Comparison of ENCODE assay signal across 22 mouse cellular contexts in genomic region chr1:97584171-97584570, GRCm38 (mm10).
DNase-seq lines count a peak whose midpoint lies in the region; ATAC-seq and TF ChIP-seq lines count a peak whose summit lies in the region.
"Had no signal": no experiment of that assay in that cellular context is flagged by ENCODE, and none has a peak within 500 bp of the region (broad histone marks: within the 10 kb centered on the region; RNA-seq: fewer than 3 reads in every experiment).

No protein-coding gene starts in this region.

- H3K4me2 ChIP-seq in liver, postnatal 0 days (ENCODE audit: low read depth, low read length), result no peak overlapping the region
- H3K4me2 ChIP-seq: embryonic facial prominence, embryonic 12.5 days; forebrain, embryonic 13.5 days; forebrain, embryonic 15.5 days had no signal

- no peaks in the 10 kb centered on the region for H3K27me3 ChIP-seq in liver, postnatal 0 days (ENCODE audit: insufficient read depth, low read length)
- H3K27me3 ChIP-seq: embryonic facial prominence, embryonic 12.5 days; forebrain, embryonic 13.5 days; forebrain, embryonic 15.5 days; Patski had no signal

- H3K4me1 ChIP-seq in liver, postnatal 0 days (ENCODE audit: insufficient read depth), result no peaks in the 10 kb centered on the region
- H3K4me1 ChIP-seq: forebrain, embryonic 15.5 days had no signal

- H3K4me3 ChIP-seq in liver, postnatal 0 days (ENCODE audit: low read depth, low read length), result no peak overlapping the region
- H3K4me3 ChIP-seq: embryonic facial prominence, embryonic 10.5 days; embryonic facial prominence, embryonic 12.5 days; forebrain, embryonic 13.5 days; forebrain, embryonic 15.5 days had no signal

- 74% methylated on average over 3 of the region's 3 CpGs for WGBS in liver, postnatal 0 days (ENCODE audit: insufficient replicate concordance)

- ATAC-seq in CD4-positive, CD25-positive, alpha-beta regulatory T cell, adult 4 months, result no peak
- ATAC-seq in liver, postnatal 0 days, result no peak
- ATAC-seq: activated CD4-positive, CD25-positive, alpha-beta regulatory T cell, adult 4 months; forebrain, embryonic 13.5 days; forebrain, embryonic 15.5 days; forebrain, postnatal 0 days; Patski had no signal

- no peaks in the 10 kb centered on the region for H3K9me3 ChIP-seq in liver, postnatal 0 days (ENCODE audit: low read length)
- H3K9me3 ChIP-seq: embryonic facial prominence, embryonic 10.5 days; embryonic facial prominence, embryonic 12.5 days; forebrain, embryonic 13.5 days; forebrain, embryonic 15.5 days; G1E had no signal

- no peak for TF ChIP-seq EP300 in liver, postnatal 0 days (IDR thresholded peaks at IDR 0.05; ENCODE audit: low read depth)

- no peak overlapping the region for H3K9ac ChIP-seq in liver, postnatal 0 days (replicated peaks)
- H3K9ac ChIP-seq: embryonic facial prominence, embryonic 12.5 days; forebrain, embryonic 13.5 days; forebrain, embryonic 15.5 days; forebrain, postnatal 0 days had no signal

- no peaks in the 10 kb centered on the region for H3K36me3 ChIP-seq in liver, postnatal 0 days (replicated peaks; ENCODE audit: insufficient read depth, low read length)
- H3K36me3 ChIP-seq: embryonic facial prominence, embryonic 10.5 days; embryonic facial prominence, embryonic 12.5 days; forebrain, embryonic 15.5 days; G1E had no signal

- no peak overlapping the region for H3K27ac ChIP-seq in liver, postnatal 0 days (ENCODE audit: low read depth)
- H3K27ac ChIP-seq: embryonic facial prominence, embryonic 10.5 days; embryonic facial prominence, embryonic 12.5 days; forebrain, embryonic 13.5 days; forebrain, embryonic 15.5 days had no signal

- no peak for TF ChIP-seq CTCF in liver, postnatal 0 days (IDR thresholded peaks at IDR 0.05; ENCODE audit: low read depth)

- DNase-seq in CD4-positive, CD25-positive, alpha-beta regulatory T cell, adult 2 months (ENCODE audit: low read depth, low spot score), result peak; percentile 11
- peak; percentile 9 for DNase-seq in CD4-positive helper T cell, adult 2 months (ENCODE audit: low read depth, low spot score)
- DNase-seq in induced T-regulatory cell, adult 2 months (ENCODE audit: low read depth), result peak; percentile 62
- no peak for DNase-seq in liver, postnatal 0 days
- DNase-seq: adrenal gland, adult 8-10 months; adrenal gland, postnatal 14 days; adrenal gland, postnatal 36 days; B cell, adult 2 months; cerebellum, adult 11-12 months; cerebellum, adult 2 months; cerebellum, adult 9-10 months; cerebellum, postnatal 10 days; cerebellum, postnatal 25 days; forebrain, postnatal 0 days had no signal
